Mouse (Mus musculus) mouse trophoblast stem cell (cell line): ENCODE measurements at regions not wholly inside any gene's neighbourhood (a gene's known extent, or its start where the extent isn't known, plus 50 kb on each side); places are given as distances from the start of the nearest gene placed in this dataset.
"Not testable (repeated sequence)": the region's sequence is repeated elsewhere in the genome, so short reads cannot be mapped to it uniquely, and the experiment has no call there.

ENCODE experiments used
- in situ Hi-C, 2 experiments: fragments of 300-500 bp; cut with MseI, MboI; formaldehyde crosslinking; loops; 2 replicates in 1 of 2; 3 replicates in 1 of 2; pipeline ENCODE4 v1.15.1; 2025

DNA sequence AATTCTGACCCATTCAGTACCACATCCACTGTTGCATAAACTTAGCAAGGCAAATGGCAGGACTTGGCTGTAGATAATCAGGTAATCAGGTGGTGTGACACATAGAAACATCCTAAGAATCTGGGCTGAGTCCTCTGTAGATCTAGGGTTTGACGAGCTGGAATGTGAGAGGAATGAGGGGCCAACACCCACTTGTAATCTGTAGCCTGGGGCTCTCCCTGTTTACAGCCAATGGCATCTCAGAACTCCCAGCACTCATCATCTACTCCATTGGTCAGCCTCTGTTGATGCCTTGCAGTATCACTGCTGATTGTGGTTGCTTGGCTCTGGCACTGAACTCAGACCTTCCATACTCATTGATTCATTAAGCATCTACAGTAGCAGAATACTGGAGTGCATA is 460.7 kb downstream of the Tns1 start:
- in situ Hi-C loops = no loop called here

DNA sequence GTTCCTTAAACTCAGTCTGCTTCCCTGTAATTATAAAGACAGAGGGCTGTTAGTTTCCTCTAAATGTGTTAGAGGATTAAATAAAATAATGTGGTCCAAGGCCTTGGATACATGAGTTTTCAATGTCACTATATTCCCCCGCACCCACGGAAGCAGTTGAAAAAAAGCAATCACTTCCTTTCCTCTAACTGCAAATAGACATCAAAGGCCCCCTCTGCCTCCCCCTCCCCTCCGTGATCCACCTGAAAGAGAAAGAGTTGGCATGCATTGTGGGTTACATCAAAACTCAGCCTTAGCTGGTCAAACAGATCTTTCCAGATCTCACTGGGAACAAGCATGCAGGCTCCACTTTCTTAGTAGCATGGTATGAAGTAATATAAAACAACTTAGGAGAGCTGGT is 479.2 kb downstream of the Tns1 start:
- in situ Hi-C loops = no loop called here

DNA sequence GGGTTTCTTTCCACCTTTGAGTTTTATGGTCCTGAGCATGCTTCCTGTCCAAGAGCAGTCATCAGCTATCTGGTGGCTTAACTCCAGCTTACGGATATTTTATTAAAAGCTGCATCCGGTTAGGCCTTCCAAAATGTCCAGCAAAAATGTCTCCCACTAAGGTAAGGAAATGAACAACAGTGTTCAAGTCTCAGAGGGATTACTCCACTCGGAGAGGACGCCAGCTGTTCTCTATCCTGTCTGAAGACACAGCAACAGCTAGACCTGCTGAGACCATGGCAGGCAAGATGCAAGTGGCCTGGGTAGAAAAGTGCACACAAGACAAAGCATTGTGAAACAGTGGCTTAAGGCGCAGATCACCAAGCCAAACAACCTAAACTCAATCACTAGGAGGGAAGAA is 479.9 kb downstream of the Tns1 start:
- in situ Hi-C loops = no loop called here

DNA sequence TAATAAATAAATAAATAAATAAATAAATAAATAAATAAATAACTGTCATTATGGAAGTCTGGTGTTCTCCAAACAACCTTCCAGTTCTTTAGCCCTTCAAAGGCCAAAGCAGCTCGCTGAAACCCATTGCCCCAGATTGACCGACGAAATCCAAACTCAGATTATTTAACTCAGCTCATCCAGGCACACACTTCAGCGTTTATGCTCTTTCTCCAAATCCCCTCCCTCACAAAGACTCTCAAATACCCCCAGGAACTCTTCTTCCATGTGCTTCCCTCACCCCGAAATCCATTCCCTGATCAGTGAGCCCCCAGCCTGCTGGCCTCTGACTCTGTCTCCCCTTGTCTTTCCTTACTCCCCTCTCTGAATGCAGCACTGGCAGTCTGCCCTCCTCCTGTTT is 480.8 kb downstream of the Tns1 start:
- in situ Hi-C loops = no loop called here

DNA sequence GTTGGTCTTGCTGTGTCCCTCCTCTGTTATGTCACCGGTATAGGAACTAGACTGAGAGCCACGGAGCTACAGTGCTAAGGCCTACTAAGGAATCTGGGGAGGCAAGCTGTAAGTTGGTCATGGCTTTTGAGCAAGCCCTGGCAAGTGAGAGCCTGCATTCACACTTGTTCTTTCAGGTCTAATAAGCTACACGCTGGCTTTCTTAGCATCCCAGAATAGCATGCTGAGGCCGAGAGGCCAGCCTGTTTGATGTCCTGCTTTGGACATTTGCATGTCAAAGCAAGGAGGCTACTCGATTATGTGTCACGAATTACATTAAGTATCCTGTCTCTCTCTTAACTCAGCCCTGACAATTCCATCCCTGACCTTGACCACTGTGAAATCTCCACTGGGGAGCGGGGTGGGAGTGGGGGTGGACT is 481.5 kb downstream of the Tns1 start:
- in situ Hi-C loops = no loop called here

DNA sequence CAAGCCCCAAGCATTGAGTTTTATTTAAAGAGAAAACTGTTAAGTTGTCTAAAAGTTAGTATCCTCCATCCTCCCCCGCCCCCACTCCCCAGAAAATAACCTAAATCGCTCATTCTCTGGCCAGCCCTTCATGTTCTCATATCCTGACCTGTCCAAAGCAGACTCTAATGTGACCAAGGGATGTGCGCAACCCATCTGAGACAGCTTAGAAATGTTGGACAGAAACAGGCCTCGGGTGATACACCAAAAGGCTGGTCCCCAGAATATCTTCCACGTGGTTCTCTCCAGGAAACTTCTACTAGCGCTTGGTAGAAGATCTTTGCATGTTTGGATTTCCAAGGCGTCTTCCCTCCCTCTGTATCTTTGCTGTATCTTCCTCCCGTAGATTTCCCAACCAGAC is 482.8 kb downstream of the Tns1 start:
- in situ Hi-C loops = no loop called here

DNA sequence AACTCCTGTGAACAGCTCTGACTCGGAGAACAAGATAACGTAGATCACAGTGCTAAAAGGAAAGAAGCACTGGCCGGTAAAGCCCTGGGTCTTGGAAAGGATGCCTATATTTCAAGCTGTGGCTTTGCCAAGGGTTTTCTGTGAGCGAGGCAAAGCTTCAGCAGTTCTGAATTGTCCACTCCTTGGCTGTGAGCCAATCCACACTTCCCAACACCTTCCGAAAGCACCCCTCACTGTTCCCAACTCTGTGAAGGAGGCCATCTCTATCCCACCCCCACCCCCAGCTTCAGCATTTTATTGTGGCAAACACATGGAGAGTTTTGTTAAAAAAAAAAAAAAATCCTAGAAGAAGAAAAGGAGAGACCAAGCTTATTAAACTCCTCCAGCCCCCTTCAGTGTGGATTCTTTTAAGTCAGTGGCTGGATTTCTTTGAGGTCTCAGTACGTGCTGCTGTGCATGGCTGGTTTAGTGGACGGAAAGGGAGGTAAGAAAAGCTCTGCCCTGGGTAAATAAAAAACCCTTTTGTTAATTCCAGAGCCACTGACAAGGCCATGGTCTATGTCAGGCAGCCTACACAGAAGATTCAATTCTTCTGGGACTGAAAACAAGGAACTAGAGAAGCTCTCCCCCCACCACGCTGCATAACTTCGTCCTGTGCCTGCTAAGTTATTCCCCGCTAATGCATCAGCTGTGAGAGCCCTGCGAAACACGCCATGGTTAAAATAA is 483.4 kb downstream of the Tns1 start:
- in situ Hi-C loops = no loop called here

DNA sequence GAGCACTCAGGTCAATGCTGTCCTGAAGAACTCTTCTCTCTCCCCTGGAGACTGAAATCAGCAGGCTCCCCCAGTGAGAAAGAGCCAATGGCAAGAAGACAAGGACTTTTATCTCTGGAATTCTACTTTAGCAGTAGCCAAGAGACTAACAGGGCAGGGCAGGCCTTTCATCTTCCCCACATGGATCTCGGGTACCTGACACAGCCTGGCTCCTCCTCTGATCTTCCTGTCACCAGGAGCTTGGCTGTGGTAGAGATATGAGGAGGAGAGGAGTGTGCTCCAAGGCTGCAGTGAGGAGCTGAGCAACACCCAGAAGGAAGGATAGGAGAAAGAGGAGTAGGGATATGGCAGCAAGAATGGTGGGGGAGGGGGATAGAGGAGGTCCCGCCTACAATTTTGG is 488.5 kb downstream of the Tns1 start:
- in situ Hi-C loops = no loop called here

DNA sequence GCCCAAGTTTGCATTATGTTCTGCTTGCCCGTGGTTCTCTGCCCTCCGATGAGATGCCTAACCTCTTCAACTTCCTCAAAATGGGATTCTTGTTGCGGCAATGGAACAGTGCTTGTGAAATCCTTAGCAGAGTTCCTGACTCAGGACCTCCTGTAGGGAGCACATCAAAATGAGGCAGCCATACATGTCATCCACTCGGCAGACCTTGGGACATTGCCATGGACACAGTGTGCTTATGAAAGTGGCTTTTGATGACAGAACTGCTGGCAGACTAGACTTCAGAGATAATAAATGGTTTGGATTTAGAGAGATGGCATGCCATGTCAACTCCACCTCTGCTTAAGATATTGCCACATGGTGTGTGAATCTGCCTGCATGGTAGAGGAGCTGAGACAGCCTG is 489.4 kb downstream of the Tns1 start:
- in situ Hi-C loops = no loop called here

DNA sequence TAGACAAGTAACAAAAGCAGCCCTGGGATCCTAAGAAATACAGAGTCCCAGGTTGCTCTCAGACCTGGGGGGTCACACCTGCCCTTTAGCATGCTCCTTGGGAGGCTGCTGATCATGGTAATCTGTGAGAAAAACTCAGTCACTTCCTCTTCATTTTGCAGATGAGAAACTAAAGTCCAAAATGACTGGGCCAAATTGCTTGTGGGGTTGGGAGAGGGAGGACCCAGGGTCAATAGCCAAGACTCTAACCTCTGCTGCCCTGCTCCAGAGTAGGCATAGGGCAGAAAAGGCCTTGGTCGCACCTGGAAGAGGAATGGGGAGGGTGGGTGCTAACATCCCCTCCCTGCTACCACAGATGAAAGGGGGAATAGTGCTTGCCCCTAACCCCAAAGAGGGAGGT is 491.2 kb downstream of the Tns1 start:
- in situ Hi-C loops = no loop called here

DNA sequence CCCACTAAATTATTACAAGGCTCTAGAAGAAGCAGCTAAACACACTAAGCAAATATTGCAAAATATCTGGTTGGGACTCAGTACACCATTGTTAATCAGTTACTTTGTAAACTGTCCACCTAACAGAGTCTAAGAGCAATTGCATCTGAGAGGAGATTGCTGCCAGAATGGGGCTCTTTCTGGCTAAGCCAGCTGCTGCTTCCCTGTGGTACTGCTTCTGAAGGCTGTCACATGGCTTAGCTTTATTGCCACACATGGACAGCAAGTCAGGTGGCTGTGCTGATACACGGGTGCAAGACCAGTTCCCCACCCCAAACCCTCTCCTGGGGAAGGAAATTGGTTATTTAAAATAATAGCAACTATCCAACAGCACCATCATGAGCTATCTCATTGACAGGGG is 493.9 kb downstream of the Tns1 start:
- in situ Hi-C loops = no loop called here

DNA sequence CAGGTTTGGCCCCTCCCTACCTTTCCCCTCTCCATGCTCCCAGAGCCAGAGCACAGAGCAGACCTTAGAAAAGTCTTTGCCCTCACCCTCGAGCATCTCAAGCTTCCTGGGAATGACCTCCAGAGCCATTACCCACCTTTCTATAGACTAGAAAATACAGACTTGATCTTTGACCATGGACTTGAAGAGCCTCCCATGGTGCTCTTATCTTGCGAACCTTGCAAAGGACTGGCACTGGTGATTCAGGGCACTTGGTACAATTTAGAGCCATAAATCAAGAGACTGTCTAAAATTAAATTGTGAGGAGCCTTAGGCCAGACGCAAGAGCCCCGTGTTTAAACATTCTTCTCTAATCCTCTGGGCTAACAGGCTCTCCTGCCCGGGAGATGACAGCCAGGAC is 498.9 kb downstream of the Tns1 start:
- in situ Hi-C loops = no loop called here

DNA sequence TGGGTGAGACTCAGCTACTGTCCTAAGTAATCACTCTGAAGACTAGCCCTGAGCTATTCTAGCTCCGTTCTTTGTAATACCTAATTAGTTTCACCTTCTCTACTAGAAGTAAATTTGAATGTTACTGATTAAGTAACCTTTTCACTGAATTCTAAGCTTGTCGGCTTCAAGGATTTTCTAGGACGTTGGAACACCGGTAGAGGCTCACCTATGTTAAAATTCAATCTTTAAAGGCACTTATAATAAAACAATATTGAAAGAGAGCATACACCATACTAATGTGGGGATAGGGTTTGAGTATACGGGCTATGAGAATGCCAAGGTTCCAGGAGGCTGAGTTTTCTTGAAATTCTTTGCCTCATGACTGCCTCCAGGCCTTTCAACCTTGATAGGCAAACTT is 503.1 kb downstream of the Tns1 start:
- in situ Hi-C loops = not testable (repeated sequence)

DNA sequence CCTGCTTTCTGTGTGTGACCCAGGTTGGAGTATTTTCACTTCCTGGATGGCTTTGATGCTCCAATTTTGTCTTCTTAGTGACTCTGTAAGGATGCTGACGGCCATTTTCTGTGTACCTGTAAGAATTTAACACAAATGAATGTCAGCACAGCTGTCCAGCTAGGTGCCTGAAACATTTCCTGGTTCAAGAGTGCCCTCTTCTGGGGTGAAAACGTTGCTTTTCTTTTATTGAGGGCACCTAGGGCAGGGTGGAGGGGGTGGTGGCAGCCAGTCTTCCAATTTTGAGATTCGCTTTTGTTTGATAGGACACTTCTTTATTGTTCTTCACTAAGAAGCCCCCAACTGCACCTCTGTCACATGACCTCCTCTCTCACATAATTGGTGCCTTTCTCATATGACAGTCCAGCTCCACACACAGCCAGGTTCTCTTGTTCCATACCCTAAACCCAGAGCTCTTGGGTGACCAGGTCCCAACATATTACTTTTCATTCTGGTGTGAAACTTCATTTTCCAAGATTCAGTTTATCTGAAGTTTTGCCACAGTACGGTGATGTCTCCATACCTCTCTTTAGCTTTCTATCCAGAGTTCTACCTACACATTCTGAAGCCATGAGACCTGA is 505.6 kb downstream of the Tns1 start:
- in situ Hi-C loops = no loop called here

DNA sequence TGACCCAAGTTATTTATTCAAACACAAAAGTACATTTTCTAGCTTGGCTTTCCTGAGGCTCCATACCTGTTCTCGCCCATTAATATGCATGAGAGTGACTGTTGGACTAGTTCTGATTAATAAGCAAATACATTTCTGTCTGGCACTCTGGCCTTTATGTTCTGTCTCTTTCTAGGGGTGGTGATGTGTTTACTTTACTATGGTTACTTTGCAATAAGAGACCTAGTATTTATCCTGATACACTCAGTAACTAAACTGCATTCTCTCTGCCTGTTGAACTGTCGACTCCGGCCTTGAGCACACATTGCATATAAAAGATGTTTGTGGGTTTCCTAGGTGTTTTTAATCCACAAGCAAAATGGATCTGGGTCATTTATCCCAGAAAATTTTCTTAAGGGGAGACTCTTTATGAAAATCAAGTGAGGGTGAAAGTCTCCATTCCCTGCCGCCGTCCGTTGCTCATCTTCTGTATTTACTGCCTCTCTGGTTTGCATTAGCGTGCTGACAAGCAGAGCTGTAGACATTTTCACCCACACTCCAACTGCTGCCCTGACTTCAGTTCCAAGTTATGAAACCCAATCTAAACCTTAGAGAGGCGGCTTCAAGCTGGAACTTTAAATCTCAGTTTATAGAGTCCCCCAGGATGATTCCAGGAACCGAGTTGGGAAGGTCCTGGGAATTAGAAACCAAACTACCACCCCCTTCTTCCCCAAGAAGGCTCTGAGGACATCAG is 530.4 kb downstream of the Tns1 start:
- in situ Hi-C loops = no loop called here

DNA sequence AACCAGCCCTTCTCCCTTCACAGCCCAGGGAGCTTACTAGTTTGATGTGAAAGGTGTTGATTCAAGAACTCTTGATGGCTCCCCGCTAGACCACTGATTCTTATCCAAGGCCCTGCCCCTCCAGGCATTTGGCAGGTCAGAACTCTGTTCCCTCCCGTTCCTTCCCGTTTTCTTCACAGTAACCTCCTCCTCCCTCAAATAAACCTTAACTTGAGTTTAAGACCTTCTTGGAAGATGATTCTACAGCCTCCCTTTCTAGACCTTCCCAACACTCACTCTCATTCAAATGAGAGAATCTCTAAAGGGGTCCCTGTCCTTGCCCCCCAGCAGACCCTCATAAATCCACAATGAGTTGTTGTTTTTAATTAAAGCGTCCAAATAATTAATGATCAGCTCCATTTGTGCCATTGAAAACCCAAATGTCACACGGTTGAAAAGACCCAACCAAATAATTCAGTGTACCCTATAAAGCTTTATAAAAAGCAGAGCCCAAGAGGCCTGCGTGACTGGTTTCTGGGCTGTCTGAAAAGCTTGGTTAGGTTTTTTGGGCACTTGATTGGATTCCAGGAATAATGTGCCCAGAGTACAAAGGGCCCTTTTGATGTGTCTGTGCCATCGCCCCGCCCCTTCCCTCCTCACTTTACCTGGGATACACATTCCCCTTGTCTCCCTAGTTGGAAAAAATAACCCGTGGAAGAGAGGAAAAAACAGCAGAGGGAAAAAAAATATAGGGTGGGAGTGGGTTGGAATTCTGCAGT is 532.7 kb downstream of the Tns1 start:
- in situ Hi-C loops = no loop called here

DNA sequence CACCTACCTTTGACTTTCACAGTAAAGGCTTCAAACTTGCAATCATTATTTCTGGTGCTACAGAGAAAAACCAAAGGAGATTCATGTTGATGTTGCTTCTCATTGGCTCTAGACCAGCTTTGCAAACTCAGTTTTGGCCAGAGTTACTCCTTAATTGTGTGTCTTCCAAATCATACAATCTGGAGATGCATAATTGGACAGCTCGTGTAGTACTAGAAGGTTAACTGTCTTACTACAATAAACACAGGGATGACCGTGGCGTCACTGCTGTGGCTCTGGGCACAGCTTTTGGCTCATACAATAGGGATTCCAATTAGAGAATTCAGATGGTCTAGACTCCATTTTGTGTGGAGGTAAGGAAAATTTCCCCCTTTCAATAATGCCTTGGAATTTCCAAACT is 544.6 kb downstream of the Tns1 start:
- in situ Hi-C loops = no loop called here

DNA sequence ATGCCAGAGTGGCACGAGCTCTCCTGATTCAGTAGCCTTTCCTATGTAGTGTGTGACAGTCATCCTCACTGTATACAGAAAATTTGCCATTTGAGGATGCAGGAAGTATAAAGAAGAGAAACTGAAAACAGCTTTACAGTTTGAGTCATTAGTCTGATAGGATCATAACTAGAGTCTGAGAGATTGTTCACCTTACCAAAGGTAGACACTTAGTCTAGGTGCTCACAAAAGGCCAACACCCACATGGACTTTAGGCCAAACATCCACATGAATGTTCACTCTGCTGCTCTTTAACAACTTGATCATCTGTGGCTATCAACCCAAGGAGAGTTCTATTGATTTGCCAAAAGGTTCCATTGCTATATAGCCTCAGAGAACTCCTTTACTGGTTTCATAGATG is 547.2 kb downstream of the Tns1 start:
- in situ Hi-C loops = no loop called here

DNA sequence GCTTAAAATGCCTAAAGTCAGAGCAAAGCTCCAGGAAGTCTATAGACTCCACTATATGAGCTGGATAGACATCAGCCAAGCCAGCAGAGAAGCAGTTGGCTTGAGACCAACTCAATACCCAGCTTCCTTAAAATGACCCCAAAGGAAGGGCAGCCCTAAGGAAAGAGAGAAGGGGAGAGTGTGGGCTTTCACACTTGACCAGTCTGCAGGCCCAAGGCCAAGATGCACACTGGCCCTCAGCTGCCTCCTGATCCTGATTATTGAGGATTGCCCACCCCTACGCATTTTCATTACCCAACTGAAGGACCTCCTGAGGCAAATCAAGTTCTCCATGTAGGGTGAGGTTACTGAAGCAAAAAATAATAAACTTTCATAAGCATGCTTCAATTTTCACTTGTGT is 548.6 kb downstream of the Tns1 start:
- in situ Hi-C loops = no loop called here

DNA sequence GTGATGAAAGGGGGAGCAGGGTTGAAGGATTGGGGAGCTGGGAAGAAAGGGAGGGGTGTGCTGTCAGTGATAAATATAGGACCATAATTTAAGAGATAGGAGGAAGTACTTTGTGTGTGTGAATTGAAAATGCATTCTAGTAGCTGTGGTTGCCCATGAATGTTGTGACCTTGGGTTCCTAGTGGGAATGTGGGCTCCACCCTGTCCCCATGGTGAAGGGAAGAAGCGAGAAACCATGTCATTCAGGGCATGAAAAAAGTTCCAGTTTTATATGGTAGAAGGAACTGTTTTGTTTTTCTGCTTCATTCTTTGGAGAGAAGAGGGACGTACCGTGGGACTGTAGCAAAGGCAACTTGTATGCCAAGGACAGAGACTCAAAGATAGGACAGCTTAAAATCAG is 553.3 kb downstream of the Tns1 start:
- in situ Hi-C loops = no loop called here

DNA sequence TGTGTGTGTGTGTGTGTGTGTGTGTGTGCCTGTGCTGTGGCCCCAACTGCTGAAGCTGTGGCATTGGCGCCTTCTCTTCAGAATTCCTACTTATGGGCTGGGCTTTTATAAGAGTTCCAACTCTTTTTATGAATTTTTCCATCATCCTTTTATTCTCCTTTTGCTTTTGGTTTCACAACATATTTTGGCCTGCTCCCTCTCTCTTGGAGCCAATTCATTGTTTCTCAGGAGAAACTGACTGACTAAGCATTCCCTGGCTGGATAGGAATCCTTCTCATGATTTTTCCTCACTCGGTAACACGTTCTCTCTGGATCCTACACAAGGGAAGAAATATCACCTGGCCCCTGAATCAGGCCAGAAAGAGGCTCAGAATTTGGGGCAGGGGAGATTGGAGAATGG is 551.1 kb upstream of the Tnp1 start:
- in situ Hi-C loops = no loop called here

DNA sequence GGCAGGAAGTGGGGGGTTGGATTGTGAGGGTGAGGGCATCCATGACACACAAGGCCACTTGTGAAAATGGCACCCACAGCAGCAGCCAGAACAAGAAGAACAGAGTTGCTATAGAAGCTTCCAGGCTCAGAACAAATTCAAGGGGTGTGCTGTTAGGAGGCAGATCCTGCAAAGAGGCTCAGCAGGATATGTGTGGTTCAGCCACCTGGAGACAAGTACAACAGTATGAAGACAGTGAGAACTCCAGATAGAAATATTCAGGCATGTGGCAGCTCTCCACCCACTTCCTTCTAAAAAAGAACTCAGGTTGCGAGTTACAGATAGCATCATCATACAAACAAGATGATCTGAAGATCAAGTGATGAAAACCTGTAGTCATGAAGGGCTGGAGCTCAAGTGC is 544.9 kb upstream of the Tnp1 start:
- in situ Hi-C loops = no loop called here
